Mouse (Mus musculus): ENCODE data around the gene Ggps1.

The Ggps1 gene

DNA sequence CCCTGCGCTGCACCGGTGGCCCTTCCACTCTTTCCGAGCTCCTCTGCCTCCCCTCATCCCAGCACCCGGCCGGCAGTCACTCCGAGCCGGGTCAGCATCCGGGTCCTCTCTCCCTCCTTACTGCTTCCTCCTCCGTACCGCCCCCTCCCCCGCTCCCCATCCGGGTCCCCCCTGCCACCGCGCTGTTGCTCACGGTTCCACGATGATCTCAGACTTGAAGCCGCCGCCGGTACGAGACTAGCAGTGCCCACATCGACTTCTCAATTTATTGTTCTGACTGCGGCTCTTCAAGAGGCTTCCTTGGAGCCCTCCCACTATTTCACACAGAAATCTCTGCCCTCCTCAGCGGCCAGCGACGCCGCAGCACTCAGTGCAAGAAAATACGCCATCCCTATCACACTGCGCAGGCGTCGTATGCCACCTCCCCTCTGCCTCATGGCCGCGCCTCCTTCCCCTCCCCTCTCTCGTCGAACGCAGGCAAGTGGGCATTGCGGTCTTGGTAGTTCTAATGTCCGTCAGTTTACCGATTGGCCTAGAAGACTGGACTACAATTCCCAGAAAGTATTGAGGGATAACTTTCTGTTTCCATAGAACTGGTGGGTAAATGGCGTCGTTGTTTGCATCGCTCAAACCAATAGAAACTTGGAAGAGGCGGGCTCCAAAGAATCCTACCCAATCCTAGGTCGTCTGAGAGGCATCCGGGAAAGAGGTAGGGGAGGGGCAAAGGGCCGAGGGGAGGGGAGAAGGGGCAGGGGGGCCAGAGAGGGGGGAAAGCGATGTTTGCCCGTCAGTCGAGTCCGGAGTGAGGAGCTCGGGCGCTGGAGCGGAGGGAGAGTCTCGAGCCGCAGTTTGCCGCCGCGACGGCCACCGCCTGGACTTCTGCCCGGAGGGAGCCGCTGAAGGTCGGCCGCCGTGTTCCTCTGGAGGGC lies at the start of gene Ggps1, which contains the start of gene Arid4b:
Gene Ggps1, minus strand, starts transcription at position 476 of the 929 bp plus-strand sequence.
Gene Arid4b, plus strand, starts transcription at position 220 of the 929 bp plus-strand sequence.
- DNase-seq (ENCODE audit: low read depth, low spot score) = peak; percentile 98

DNA sequence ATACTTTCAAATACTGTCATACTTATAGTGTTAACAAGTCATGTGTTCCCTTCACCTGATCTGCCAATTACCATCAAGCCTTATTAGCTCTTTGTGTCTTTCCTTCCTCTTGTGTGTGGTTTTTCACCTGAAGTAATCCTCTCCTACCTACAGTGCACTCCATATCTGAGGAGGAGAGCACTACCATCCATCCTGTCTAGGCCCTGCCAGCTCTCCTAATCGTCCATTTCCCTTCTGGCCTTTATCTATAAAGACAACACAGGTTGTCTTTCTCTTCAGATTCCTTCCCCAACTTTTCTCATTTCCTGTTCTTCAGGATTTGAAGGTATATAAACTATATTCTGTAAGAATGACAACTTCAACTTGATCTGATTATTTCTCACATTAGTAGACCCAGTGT lies 47.9 kb upstream of the Ggps1 start:
- no peak for DNase-seq (ENCODE audit: low read depth, low spot score)

DNA sequence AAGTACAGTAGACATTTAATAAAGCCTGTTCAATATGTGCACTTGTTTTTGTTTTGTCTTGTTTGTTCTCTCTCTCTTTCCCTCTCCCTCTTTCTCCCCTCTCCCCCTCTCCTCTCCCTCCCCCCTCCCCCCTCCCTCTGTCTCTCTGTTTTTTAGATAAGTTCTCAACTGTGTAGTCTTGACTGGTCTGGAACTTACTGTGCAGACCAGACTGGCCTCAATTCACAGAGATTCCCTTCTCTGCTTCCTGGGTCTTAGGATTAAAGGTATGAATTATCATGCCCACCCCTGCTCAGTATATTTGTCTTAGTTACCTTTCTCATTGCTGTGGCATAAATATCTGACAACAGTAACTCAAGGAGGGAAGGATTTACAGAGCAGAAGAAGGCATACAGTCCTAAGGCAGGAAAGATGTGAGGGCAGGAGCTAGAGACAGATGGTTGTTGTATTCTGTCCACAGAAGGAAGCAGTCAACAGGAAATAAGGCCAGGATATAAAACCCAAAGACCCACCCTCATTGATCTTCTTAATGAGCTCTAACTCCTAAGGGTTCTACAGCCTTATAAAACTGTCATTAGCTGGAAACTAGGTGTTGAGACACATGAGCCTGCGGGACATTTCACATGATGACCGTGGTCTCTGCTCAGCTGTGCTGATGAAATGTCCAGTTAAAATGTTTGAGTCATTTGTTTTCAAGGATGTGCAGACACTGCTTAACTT lies 47.0 kb upstream of the Ggps1 start:
- no peak for DNase-seq (ENCODE audit: low read depth, low spot score)

DNA sequence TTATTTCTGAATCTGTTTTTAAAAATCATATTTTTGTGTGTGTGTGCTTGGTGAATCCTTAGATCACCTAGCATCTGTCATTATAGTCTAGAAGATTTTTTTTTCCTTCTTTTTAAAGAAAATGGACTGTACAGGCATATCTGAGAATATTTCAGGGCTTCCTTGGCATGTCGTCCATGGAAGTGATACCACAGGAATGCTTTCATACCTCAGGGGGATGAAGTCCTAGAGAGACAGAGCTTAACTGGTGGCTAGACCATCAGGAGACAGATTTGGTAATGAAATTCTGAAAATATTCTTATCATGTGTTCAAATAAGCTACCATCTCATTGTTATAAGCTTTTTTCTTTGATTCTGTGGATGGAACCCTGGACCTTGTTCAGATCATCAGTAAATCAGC lies 39.7 kb upstream of the Ggps1 start:
- DNase-seq (ENCODE audit: low read depth, low spot score) = no peak

DNA sequence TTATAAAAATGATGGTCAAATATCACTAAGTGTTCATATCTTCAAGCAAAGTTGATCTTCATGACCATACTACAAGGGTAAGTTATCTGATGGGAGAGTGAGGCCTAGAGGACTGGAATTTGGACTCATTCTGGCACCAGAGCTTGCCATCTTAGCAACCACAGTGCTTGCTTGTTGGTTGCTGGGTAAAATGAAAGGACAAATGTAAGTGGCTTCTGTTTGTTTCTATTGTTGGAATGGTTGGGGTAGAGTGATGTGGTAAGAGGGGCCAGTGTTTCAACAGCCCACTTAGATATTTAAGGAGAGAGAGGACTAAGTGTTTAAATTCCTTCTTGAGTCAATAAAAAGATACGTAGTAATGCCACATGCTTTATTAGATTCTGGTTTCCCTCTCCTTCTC lies 25.4 kb upstream of the Ggps1 start:
- no peak for DNase-seq (ENCODE audit: low read depth, low spot score)

DNA sequence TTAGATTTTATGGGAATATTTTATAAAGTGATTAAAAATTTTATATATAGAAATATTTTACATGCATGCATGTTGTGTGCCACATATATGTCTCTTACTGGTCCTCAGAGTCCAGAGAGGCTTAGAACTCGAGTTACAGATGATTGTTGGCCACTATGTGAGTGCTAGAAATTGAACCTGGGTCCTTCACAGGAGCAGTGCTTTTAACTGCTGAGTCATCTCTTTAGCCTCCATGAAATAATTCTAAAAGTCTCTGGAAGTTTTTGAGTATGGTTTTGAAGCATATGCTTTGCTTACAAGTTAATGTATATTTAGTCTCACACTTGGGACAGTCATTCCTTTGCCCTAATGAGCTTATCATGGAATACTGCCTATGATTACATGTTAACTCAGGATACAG lies 12.0 kb upstream of the Ggps1 start:
- DNase-seq (ENCODE audit: low read depth, low spot score) = no peak

DNA sequence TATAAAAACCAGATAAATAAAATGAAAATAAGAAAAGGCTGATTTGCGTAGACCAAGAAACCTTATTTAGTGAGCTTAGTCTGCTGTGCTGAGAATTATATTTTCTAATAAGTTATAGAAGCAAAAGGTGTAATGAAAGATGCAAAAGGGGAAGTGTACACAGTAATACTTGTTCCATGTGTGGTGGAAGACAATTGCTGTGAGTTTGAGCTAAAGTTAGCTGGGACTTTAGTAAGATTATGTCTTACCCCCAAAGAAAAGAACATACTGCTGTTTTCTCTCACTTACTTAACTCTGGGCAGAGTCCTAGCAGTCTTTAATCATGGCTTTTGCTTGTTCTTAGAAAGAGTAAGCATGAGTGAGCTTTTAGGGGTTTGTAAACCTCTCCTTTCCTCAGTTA lies 11.1 kb upstream of the Ggps1 start:
- no peak for DNase-seq (ENCODE audit: low read depth, low spot score)

DNA sequence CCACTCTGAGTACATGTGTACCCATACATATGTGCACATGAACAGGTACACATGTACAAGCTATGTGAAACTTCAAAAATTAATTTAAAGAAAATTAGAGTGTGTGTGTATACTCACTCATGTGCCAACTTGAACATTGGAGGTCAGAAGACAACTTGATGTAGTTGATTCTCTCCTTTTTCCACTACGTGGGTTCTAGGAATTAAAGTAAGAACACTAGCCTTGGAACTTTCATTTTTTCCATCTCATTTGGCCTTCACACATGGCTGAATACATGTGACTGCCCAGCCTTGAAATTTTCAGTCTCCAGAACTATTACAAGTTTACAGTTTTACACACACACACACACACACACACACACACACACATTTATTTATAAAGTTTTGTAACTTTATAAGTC lies 6.0 kb upstream of the Ggps1 start:
- DNase-seq (ENCODE audit: low read depth, low spot score) = no peak

DNA sequence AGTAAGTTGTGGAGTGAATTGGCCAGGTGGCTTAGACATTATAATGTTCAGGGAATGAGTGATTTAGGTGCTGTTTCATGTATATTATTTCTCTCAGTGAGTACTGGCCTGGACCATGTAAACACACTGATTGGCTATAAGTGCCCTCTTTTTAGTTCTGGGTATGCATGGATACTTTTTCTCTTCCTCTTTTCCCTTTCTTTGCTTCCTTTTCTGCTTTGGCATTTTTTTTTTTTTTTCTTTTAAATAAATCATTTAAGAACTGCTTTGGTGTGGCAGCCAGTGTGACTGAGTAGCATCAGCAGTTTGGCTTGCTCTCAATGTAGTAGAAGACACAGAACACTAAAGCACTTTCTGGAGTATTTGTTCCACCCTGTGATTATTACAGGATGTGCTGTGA lies 4.7 kb upstream of the Ggps1 start:
- no peak for DNase-seq (ENCODE audit: low read depth, low spot score)

DNA sequence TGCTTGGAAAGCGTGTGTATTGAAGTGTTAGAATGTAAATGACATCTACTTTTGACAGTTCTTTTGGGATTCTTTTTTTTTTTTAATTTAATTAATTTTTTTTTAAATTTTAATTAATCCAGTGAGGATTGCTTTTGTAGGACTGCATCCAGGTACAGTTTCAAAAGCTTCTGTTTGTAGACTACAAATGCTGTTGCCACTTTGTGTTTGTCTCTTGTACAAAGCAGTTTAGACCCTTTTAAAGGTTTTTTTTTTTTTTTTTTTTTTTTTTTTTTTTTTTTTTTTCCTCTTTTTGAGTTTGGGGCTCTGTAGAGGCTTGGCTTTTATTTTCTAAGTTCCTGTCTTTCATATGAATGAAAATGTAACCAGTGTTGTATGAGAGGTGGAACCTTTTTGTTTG lies 2.4 kb upstream of the Ggps1 start:
- no peak for DNase-seq (ENCODE audit: low read depth, low spot score)

DNA sequence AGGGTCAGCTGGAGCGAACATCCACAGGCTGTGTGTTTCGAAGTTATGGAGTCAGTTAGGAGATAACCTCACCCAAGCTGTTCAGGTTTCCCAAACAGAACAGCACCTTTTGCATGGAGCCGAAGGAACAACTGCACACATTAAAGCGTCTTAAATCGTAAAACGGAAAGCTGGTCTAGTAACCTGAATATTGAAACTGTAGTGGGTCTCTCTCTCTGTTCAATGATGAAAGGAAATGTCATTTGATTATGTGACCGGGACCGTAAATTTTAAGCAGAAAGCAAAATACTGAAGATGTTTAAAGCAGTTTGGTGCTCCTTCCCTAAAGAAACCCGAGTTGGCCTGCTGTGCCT lies 1.7 kb upstream of the Ggps1 start:
- no peak for DNase-seq (ENCODE audit: low read depth, low spot score)

DNA sequence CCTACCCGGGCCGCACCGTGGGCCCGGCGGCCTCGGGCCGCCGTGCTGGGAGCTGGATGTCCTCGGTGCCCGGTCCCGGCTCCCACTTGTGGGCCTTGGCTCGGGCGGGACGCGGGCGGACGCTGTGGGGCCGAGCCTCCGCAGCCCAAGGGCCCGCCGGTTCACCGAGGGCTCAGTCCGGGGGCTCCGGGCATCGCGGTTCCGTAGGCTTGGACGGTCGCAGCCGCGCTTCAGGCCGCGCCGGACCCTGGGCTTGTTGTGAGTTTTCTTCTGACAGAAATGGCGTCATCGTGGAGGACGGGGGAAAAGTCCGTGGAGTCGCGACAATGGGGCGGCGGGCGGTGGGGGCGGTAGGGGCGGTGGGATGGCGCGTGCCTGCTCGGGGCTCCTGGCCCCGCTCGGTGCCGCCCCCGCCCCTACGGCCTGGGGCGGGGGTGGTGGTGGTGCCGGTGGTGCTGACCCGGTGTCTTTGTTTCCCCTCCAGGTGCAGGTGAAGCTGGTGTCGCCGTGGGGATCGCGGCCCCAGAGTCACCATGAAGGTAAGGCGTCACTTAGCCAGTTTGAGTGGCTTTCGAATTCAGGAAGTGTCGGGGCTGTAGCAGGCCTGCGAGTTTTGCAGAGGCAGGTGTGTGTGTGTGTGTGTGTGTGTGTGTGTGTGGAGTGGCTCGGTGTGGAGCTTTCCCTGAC lies 1.2 kb upstream of the Ggps1 start:
- DNase-seq (ENCODE audit: low read depth, low spot score) = no peak

DNA sequence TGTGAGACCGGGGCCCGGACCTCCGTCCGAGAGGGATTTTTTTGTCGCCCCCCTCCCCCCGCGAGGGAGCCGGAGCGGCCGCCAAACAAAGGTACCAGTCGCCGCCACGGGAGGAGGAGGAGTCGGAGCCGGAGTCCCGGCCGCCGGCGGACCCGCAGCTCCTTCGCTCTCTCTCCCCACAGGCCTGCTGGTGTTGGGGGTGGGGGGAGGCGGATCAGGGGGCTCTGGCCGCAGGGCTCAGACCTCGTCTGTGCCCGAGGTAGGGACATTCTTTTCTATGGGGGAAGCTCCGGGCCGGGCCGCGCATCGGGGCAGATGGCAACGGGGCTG lies 619 bp upstream of the Ggps1 start:
- DNase-seq (ENCODE audit: low read depth, low spot score) = no peak

DNA sequence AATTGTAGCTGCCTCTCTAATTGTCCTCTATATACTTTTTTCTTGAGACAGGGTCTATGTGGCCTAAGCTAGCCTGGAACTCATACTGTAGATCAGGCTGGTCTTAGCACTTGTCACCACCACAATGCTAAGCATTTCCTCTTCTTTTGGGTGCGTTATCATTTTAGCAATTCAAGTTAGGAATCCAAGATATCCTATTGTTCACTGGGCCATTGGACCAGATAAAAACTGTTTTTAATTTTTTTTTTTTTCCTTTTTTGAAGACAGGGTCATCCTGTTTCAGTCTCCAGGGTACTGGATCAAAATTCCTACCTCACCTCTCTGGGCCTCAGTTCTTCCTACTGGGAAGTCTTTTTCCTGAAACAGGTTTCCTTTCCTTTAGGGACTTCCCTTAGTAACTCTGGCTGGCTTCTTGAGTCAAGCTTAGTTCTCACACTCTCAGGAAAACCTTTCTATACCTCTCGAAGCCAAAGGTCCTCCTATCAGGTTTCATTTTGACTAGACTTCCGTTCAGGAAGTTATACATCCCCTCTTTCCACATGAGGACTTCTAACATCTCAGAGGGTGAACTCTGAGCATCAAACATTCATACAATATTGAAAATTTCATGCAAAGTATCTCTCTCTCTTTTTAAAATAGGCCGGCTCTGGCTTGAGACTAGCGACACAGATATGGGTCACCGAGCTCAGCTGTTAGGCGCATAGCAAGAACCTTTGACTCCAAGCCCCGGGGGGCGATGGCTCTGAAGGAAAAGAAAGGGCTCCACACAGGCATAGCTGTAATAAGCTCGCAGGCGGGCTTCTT lies 877 bp downstream of the Ggps1 start:
- DNase-seq (ENCODE audit: low read depth, low spot score) = no peak

DNA sequence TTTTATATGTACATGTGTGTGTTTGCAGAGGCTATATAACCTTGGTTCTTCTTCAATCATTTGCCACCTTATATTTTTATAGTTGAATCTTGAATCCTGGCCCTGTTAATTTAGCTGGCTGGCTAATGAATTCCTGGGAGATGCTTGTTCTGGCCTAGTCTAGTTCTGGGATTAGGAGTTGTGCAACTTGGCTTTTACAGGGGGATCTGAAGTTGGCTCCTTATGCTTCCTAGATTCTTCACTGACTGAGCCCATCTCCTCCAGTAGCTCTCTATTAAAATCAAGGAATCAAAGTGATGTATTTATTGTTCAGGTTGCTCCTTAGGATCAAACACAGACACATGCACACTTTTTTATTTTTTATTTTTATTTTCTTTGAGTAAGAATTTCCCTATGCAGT lies 3.7 kb downstream of the Ggps1 start:
- no peak for DNase-seq (ENCODE audit: low read depth, low spot score)

DNA sequence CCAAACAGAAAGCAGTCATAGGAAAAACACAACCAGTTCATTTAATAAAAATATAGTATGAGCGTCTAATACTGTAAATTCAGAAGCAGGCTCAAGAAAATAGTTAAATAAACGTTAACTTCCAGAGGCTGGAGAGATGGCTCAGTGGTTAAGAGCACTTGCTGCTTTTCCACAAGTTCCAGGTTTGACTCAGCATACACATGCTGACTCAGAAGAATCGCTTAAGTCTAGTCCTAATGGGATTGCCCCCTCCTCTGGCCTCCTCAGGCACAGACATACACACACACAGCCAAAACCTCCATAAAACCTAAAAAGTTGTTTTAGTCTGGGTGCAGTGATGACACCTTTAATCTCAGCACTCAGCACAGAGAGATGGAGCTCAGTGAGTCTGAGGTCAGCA lies 6.5 kb downstream of the Ggps1 start:
- no peak for DNase-seq (ENCODE audit: low read depth, low spot score)

DNA sequence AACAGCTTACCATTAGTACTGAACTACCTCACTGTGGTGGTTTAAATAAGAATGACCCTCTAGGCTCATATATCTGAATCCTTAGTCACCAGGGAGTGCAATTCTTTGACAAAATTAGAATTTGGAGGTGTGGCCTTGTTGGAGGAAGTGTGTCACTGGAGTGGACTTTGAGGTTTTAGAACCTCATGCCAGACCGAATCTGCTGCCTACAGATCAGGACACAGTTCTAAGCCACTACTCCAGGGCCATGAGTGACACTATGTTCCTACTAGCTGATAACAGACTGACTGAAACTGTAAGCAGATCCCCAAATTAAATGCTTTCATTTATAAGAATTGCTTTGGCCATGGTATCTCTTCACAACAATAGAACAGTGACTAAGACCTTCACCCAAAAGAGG lies 13.4 kb downstream of the Ggps1 start:
- no peak for DNase-seq (ENCODE audit: low read depth, low spot score)

DNA sequence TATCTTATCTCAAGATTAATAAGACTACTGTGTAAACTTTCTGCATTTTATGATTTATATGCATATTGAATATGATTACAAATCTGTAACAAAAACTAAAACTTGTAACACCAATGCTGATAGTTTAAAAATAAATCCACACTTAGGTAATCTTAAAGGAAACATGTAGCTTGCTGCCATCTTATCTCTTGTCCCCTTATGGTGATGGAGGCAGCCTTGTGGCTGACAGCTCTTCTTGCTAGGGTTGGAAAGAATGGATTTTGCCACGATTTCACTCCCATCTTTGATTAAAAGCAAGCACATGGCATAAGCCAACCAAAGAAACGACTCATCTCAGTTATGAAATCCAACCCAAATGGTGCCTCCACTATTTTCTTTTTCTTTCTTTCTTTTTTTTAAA lies 18.8 kb downstream of the Ggps1 start:
- DNase-seq (ENCODE audit: low read depth, low spot score) = no peak

DNA sequence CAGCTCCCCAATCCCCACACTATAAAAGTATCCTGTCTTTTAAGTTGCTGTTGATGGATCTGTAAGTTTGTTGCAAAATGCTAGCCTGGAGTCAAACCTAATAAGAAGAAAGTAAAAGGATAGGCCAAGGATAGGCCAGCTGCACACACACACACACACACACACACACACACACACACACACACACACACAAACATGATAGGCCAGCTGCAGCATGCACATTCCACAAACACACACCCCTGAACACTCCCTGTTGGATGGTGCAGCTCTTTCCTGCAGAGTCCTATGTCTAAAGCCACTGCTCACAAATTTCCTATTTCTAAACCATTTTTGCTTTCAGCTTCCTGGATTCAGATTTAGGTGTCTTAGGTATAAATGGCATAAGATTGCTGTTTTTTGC lies 19.4 kb downstream of the Ggps1 start:
- DNase-seq (ENCODE audit: low read depth, low spot score) = no peak

DNA sequence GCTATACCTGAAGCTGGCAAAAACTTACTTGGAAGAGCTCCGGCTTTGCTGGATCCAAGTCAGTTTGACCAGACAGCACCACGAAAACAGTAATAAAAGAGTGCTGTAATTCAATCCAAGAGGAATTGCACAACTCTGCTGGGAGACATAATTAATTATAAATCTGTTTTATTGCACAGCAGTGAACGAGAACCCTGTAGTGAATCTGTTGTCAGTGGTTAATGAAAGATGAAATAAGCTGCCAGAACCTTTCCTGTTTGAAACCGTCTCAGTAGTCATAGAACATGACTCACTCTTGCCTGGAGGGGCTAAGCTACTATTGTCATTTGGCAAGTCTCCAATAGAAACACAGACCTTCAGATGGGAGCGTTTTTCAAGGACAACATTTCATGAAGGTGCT lies 23.1 kb downstream of the Ggps1 start:
- no peak for DNase-seq (ENCODE audit: low read depth, low spot score)

DNA sequence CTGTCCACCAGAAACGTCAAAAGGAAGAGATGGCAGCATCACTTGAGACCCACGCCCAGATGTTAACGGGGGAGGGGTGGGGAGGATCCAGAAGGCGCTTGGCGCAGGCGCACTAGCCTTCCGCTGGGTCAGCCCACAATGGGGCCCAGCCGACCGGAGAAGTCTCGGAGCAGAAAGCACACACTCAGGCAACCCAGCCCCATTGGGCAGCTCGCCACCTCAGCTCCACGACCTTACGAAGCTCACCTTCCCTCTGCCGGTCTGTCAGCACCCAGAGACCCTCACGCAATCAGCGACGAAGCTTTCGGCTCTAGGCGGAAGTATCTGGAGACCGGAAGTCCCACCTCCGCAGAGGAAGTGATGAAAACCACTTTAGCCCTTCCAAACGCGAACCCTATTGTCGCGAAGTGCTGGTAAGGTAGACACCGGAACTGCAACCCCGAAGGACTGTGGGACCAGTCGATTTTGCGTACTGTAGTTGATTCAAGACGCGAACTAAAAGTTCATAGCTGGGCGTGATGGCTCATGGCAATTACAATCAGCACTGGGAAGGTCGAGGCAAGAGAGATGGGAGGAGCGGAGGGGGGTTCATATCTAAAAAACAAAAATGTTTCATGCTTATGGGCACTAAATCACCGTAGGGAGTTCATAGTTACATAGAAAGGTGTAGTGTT lies 23.9 kb downstream of the Ggps1 start, which contains the start of gene Tbce:
Gene Tbce, minus strand, starts transcription at position 347 of the 674 bp plus-strand sequence.
- DNase-seq (ENCODE audit: low read depth, low spot score) = peak; percentile 83

All from skeletal muscle tissue, adult 2 months (tissue).